Mouse (Mus musculus) regulatory T cell (primary cell): ENCODE measurements around the gene Gm44579.

Source experiments
- in situ Hi-C: fragments of 300-600 bp; cut with MboI, MseI; formaldehyde crosslinking; loops from one replicate; pipeline ENCODE4 v1.15.1; 2025; ENCODE audit warnings: high pct_unique_total_duplicates

Gm44579 gene

DNA sequence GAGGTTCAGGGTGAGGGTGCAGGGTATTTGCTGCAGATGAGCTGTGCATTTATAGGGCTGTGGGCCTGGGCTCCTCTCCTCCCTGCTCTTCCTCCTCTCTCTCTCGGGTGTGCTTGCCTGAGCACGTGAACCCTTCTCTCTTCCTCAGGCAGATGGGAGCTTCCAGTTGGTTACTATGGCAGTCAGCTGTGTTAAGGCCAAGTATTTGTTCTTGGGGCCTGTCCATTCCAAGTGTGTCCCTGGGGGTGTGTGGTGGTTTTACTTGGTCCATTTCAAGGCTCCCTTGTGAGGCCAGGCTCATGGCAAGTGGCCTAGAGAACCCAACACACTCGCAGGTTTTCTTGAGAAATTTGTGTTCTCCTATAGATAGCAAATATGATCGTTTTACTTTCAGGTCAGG lies at the start of gene Gm44579, which contains the start of gene Olfr287:
TSS of gene Gm44579 (minus strand) at position 101 of the 400 bp plus-strand sequence.
TSS of gene Olfr287 (minus strand) at position 180 of the 400 bp plus-strand sequence.
- in situ Hi-C loops = no loop called here

DNA sequence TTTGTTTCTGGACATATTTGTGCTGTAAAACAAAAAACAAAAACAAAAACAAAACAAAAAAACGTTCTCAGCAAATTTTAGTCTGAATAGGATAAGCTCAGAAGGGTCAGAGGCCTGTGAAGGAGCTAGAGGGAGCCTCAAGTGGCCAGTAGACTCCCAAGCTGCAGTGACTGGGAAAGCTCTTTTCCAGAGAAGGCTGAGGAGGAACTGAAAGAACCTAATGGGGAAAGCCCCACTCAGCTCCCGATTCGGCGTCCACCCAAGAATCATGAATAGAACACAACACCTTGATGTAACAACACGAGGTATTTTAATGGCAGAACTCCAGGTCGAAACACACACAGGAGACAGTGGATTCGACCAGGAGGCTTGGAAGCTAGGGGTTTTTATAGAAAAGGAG lies 37.0 kb upstream of the Gm44579 start:
- in situ Hi-C loops = no loop called here

DNA sequence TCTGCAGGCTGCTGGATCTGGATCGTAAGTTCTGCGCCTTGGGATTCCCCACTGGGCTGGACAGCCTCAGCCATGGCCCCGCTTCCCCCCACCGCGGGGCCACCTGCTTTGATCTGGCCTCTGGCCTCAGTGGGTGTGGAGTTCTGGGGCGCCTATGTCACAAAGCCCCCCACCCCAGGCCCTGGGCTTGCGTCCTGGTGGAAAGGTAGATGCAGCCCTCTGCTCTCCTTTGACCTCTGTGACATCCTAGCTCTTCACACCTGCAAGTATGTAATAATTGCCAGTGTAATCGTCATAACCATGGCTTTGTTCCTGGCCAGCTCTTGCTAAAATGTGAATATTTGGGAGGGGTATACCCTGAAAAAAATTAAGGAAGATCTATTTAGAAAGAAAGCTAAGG lies 36.4 kb upstream of the Gm44579 start, which contains the start of gene H1fnt:
TSS of gene H1fnt (minus strand) at position 101 of the 400 bp plus-strand sequence.
- in situ Hi-C loops = no loop called here

DNA sequence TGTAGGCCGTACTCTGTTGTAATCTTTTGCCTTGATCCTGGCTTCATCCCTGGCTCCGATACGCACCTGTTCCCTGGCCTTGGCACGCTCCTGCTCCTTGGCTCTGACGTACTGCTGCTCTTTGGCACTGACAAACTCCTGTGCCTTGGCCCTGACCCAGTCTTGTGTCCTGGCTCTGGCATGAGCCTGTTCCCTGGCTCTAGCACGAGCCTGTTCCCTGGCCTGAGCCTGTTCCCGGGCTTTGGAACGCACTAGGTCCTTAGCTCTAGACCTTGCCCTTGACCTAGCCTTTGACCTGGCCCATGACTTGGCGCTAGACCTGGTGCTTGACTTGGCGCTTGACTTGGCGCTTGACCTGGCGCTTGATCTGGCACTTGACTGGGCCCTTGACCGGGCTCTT lies 35.5 kb upstream of the Gm44579 start:
- in situ Hi-C loops = no loop called here

DNA sequence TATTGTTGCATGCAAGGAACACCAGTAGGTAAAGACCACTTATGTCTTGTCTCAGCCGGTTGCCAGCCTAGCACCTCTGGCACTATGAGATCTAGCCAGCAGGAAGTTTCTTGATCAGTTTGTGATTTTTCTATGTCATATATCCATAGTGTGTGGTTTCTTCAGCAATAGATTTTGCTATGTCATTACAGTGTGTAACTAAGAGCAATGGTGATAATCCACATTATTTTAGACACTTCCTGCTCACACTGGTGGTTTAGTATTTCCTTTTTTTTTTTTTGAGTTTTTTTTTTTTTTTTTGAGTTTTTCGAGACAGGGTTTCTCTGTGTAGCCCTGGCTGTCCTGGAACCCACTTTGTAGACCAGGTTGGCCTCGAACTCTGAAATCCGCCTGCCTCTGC lies 14.7 kb upstream of the Gm44579 start:
- in situ Hi-C loops = no loop called here

DNA sequence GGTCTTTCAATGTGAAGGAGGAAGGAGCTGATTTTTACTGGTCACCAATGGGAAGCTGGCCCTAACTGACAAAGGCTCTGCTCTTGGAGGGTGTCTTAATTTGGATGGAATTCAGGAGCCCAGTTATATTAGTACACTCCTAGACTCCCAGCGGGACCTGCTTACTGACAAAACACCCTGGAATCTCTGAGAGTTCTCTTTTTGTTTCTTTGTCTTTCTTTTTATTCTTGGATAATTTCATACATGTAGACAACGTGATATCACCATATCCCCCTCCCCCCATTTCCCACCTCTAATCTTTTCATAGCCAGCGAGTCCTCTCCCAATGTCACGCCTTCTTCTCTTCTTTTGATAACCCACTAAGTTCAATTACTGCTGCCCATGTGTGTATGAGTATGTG lies 13.6 kb upstream of the Gm44579 start, which contains the start of gene Olfr286:
TSS of gene Olfr286 (minus strand) at position 101 of the 400 bp plus-strand sequence.
- in situ Hi-C loops = no loop called here

DNA sequence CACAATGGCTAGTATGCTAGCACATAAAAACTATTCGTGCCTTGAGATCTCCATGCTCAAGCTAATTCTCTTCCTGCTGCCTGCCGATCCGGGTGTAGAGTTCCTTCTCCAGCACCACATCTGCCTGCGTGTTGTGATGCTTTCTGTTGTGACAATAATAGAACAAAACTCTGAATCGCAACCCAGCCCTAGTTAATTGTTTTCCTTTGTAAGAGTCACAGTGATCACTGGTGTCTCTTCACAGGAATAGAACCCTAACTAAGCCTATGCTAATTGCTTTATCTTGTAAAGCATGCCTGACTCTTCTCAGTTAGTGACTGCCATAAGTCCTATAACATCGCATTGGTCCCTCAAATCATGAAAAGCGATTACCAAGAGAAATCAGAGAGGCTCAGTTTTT lies 5.3 kb upstream of the Gm44579 start:
- in situ Hi-C loops = no loop called here

DNA sequence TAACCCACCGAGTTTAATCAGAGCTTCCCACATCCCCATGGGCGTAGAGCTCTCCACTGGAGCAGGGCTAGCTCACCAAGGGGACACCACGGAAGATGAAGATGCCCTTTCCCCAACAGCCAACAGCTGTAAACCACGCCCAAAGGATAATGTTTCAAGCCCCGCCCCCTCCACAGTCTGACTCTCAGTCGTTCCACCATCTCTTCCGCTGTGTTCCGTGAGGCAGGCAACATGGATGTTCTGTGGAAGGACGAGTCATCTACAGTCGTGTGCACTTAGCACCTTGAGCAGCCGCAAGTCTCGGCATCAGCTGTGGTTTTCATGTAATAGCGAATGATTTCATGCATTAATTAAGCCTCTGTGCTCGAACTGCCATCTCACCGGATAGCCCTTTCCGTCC lies 4.8 kb upstream of the Gm44579 start:
- in situ Hi-C loops = no loop called here

DNA sequence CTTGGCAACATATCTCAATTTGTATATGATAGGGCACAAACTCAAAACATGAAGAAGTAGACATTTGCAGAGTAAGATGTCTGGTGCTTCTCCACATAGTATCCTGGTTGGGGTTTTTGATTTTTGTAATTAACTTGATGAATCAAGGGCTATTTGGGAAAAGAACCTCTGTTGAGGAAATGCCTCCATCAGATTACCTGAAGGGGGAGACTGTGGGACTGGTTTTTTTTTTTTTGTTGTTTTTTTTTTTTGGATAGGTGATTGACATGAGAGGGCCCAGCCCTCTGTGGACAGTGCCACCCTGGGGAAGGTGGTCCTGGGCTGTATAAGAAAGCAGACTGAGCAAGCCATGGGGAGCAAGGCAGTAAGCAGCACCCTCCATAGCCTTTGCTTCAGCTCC lies 1.6 kb upstream of the Gm44579 start:
- in situ Hi-C loops = no loop called here

DNA sequence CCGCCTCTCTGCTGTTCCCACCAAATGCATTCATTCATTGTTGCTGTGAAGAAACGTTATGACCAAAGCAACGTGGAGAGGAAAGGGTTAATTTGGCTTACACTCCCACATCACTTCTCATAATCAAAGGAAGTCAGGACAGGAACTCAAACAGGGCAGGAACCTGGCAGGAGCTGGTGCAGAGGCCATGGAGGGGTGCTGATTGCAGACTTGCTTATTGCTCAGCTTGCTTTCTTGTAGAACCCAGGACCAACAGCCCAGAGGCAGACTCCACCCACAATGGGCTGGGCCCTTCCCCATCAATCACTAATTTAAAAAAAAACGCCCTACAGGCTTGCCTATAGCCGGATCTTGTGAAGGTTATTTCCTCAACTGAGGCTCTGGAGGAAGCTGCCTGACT lies 6.6 kb downstream of the Gm44579 start:
- in situ Hi-C loops = no loop called here

DNA sequence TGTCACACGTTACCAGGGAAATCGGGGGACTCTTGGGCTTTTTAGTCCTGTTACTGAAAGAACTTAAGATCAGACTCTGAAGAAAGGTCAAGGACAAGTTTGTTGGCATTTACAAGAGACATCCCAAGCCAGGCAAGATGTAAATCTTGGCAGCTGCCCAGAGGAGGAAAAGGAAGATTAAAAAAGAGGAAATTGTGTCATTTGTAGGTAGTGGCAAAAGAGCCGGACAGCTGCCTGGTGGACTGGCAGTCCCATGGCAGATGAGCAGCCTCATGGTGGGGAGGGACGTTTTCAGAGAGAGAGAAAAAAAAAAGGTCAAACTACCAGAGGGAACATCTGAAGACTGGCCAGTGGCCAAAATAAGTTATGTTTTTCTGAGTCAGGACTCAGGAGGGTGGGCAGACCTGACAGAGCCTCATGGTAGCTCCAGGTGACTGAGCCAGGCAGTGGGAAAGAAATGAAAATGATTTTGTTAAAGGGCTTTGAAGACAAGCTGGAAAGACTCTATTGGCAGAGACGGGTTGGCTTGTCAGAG lies 7.4 kb downstream of the Gm44579 start:
- in situ Hi-C loops = no loop called here

DNA sequence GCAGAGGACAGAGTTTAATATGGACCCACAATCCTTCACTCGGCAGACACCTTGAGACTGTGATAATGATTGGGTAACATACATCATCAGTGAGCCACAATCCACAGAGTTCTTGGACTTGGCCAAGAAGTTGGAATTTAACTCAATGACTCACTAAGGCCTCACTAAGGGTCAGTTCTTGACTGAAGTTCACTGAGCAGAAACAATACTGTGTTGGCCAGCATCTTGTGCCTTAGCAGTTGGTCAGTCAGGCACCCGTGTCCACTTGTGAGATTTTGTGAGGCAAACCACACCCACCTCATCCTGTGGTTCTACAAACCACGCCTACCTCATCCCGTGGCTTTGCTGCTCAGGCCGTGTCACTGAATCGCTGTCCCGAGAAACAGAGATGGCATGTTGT lies 11.1 kb downstream of the Gm44579 start:
- in situ Hi-C loops = no loop called here

DNA sequence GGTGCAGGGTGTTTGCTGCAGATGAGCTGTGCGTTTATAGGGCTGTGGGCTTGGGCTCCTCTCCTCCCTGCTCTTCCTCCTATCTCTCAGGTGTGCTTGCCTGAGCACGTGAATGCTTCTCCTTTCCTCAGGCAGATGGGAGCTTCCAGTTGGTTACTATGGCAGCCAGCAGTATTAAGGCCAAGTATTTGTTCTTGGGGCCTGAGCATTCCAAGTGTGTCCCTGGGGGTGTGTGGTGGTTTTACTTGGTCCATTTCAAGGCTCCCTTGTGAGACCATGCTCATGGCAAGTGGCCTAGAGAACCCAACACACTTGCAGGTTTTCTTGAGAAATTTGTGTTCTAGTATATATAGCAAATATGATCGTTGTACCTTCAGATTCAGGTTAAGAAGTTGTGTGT lies 25.3 kb downstream of the Gm44579 start, which contains the start of gene Olfr288:
TSS of gene Olfr288 (minus strand) at position 101 of the 400 bp plus-strand sequence.
- in situ Hi-C loops = no loop called here

DNA sequence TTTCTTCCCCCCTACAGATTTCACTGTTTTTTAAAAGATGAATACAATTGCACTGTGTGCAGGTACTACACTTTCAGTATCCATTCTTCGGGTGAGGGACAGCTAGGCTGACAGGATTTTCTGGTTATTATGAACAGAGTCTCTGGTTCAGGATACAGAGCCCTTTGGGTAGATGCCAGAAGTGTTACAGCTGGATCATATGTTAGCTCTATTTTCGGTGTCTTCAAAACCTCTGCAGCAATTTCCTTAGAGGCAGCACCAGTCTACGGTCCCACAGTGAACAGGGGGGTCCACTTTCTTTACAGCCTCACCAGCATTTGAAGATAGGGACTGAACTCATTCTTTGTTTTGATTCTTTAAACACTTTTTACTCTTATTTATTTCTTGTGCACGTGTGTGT lies 36.3 kb downstream of the Gm44579 start:
- in situ Hi-C loops = no loop called here

DNA sequence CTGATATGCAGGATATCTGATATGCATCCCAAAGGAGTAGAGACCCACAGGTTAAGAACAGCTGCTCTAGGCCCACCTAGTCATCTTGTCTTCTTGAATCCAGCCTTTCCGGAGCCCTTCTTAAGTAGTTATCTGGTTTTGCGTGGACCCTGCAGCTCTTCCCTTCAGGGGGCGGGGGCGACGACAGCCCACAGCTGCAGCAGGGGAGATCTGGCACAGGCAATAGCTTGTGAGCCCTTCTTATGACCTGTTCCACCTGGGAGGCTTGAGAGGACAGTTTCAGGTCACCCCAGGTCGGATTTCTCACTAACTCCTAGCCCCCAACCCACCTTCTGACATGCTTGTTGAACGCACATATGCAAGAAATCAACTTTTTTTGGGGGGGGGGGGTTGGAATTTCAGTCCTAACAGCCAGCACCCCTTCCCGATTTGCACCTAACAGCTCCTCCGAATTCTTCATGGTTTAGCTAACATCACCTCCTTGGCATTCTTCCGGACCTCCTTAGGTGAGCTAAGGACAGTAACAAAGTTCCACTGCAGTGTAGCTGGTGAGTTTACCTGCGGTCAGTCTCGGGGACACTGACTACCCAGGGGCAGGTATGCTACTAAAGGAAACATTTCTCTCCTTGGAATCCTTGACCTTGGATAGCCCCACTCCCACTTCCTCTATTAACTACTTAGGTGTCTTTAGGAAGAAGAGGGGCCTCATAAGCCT lies 38.8 kb downstream of the Gm44579 start:
- in situ Hi-C loops = no loop called here

DNA sequence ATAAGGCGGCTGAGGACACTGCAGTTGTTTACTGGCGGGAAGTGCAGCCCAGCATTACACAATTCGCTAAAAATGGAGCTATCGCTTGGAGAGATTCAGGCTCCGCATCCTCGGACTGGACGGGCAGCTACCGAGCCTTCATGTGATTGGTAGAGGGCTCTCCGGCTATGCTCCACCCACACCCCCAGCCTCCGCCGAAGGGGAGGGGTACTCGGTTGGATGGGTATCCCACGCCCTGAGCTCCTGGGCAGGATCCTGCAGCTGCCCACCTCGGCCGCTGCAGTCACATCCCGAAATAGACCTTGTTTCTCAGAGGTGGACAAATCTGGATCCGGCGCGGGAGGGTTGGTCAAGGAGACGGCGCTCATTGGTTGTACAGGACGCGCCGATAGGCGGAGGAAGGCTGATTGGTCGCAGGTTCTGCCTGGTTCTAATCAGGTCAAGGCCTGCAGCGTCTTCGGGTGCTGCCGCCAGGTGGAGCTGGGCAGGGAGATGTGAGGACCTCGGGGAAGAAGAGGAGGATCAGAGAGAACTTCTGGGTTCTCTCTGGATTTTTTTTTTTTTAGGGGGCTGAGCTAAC lies 39.6 kb downstream of the Gm44579 start:
- in situ Hi-C loops = no loop called here

DNA sequence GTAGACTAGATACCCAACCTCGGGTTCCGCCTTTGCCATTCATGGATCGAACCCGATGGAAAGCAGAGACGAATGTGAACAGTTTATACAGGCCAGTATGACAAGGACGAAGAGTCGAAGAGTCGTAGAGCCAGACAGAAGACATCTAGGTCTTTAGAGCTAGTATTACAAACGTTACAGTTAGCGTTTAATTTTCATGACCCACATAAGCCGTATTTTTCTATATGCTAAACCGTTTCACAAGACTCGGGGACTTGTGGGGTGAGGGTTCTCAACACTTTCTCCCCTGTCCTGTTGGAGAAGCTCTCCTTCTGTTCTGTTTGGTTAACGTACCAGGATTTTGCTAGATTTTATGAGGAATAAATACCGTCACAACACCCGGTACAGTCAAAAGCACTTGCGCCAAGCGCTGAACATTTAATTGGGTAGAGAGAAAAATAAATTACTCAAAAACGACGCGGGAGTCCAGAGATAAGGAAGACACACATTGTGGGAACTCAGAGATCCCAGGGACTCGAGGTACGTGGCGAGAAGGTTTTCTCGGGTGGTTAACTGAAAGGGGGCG lies 40.1 kb downstream of the Gm44579 start:
- in situ Hi-C loops = no loop called here

DNA sequence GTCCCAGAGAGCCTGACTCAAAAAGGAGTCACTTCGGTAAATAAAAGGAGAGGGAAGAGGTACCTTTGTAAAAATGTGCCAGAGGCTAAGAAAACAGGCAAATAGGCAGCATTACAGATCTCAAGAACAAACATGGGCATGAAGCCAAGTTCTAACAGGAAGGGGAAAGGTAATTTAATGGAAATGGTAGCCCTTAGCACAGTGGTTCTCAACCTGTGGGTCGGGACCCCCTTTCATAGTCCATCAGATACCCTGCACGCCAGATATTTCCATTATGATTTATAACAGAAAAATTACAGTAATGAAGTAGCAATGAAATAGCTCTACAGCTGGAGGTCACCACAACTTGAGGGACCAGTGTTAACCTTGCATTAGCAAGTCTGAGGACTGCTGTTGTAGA lies 43.5 kb downstream of the Gm44579 start:
- in situ Hi-C loops = loop anchor here (10.0 kb wide), 2 partner anchors 447 to 517 kb away; no protein-coding TSS in a partner anchor

DNA sequence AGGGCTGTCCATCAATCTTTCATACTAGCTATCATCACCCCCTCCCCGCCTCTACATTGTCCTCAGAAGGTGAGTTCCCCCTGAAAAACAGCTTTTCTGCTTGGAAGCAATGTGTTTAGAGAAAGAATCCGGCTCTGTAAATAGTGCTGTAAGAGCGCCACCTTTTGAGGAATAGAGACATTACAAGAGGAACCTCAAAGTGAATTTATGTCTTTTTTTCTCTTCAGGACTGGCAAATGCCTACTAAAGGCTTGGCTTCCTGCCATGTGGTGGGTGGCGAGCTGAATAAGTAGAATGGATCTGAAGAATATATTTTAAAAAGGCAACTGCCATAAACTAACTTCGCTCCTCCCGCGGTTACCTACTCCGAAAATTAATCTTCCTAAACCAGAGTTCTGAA lies 47.0 kb downstream of the Gm44579 start:
- in situ Hi-C loops = loop anchor here (10.0 kb wide), 2 partner anchors 451 to 521 kb away; no protein-coding TSS in a partner anchor

DNA sequence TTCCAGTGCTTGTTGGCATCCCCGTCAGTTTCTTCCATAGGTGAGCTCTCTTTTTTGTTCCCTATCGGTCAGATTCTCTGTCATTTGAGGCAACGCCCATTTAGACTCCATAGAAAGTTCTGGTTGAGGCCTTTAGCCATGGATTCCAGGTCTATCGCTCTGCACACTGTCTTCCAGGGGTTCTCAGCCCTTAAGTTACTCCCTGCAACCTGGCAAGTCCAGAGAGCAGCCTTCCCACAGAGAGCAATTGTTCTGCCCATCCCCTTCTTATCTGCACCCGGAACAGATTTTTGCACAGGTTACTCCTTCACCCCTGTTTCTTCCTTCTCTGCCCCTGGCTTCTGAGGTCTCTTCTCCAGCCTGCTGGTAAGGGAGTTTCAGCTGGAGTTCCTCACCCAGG lies 48.7 kb downstream of the Gm44579 start:
- in situ Hi-C loops = loop anchor here (10.0 kb wide), 2 partner anchors 453 to 523 kb away; no protein-coding TSS in a partner anchor

DNA sequence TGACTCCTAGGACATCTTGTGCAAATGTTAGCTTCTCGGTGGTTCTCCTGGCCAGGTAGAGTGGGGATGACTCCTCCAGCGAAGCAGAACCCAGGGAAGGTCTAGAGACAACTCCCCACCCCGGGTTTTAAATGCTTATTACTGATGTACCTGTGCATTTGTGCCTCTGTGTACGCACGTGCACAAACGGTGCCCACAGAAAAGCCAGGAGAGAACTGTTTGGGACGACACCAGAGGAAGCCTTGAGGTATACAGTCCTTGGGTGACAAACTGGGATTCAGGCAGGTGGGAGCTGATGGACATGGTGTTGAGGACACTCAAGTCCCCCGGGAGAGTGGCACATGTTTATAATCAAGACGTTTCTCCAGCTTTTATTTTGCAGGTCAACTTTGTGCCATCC lies 49.9 kb downstream of the Gm44579 start:
- in situ Hi-C loops = loop anchor here (10.0 kb wide), 2 partner anchors 454 to 524 kb away; no protein-coding TSS in a partner anchor

DNA sequence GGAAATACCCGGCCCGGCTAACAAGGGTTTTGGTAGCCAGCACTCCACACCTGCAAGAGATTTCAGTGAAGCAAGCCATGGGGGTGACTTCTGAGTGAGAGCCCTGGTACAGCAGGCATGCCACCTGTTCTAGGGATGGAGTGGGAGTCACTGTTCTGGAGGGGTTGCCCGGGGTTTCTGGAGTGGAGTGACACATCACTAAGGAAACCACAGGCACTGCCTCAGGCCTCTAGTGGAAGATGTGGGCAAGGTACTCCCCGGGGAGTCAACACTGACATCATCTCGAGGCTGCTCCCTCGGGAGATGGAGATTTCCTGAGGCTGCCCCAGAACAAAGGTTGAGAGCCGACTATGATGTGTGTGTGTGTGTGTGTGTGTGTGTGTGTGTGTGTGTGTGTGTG lies 50.4 kb downstream of the Gm44579 start:
- in situ Hi-C loops = loop anchor here (10.0 kb wide), 2 partner anchors 454 to 524 kb away; no protein-coding TSS in a partner anchor
